Mouse (Mus musculus): ENCODE measurements around the gene Lrrc32. TPM values are rescaled to one million over a fixed set of nuclear protein-coding genes. Genes with fewer than 3 reads are reported as not detected.

Lrrc32 gene
- polyA plus RNA-seq, 1 experiment = 11.2 TPM

GRCm38 (mm10) chr7:98454397-98455120 lies 34.5 kb upstream of the Lrrc32 start:
- no peak for TF ChIP-seq CTCF (IDR thresholded peaks at IDR 0.05; ENCODE audit: extremely low read depth, insufficient read depth, insufficient read length, insufficient replicate concordance)
- no peak for TF ChIP-seq POLR2A (IDR thresholded peaks at IDR 0.05; ENCODE audit: low read depth, low read length)
- 86% methylated on average over 10 of the region's 10 CpGs for WGBS
- H3K36me3 ChIP-seq (ENCODE audit: control insufficient read depth, insufficient read depth, low read length) = no peaks in the 10 kb centered on the region
- DNase-seq (ENCODE audit: low read depth in 1 of 2, low spot score in 2 of 2) = no peak
- no peaks in the 10 kb centered on the region for H3K27me3 ChIP-seq (ENCODE audit: control insufficient read depth, insufficient read depth, low read length)
- no peaks in the 10 kb centered on the region for H3K4me1 ChIP-seq (ENCODE audit: control insufficient read depth, insufficient read depth, insufficient read length)
- no peak overlapping the region for H3K27ac ChIP-seq (ENCODE audit: insufficient read depth, low read length)
- no peak overlapping the region for H3K4me3 ChIP-seq (ENCODE audit: extremely low read depth, insufficient read depth, insufficient read length)

- H3K27ac ChIP-seq (ENCODE audit: insufficient read depth, low read length) = no peak overlapping the region
- WGBS = 78% methylated on average over 7 of the region's 7 CpGs
Measured at GRCm38 (mm10) chr7:98460319-98460718, 28.8 kb upstream of the Lrrc32 start.

GRCm38 (mm10) chr7:98469089-98469488 lies 20.0 kb upstream of the Lrrc32 start:
- no peaks in the 10 kb centered on the region for H3K36me3 ChIP-seq (ENCODE audit: control insufficient read depth, insufficient read depth, low read length)
- TF ChIP-seq CTCF (IDR thresholded peaks at IDR 0.05; ENCODE audit: extremely low read depth, insufficient read depth, insufficient read length, insufficient replicate concordance) = no peak
- no peak for TF ChIP-seq POLR2A (IDR thresholded peaks at IDR 0.05; ENCODE audit: low read depth, low read length)
- H3K27ac ChIP-seq (ENCODE audit: insufficient read depth, low read length) = no peak overlapping the region
- no peaks in the 10 kb centered on the region for H3K27me3 ChIP-seq (ENCODE audit: control insufficient read depth, insufficient read depth, low read length)
- H3K4me1 ChIP-seq (ENCODE audit: control insufficient read depth, insufficient read depth, insufficient read length) = no peaks in the 10 kb centered on the region; the same call in 1 of the 2 replicates
- H3K4me3 ChIP-seq (ENCODE audit: extremely low read depth, insufficient read depth, insufficient read length) = no peak overlapping the region
- 30% methylated on average over 3 of the region's 3 CpGs for WGBS
- no peak for DNase-seq (ENCODE audit: low read depth in 1 of 2, low spot score in 2 of 2)

More at GRCm38 (mm10) chr7:98460319-98460718, 28.8 kb upstream of the Lrrc32 start:
- H3K36me3 ChIP-seq (ENCODE audit: control insufficient read depth, insufficient read depth, low read length) = no peaks in the 10 kb centered on the region
- H3K4me1 ChIP-seq (ENCODE audit: control insufficient read depth, insufficient read depth, insufficient read length) = no peaks in the 10 kb centered on the region
- no peaks in the 10 kb centered on the region for H3K27me3 ChIP-seq (ENCODE audit: control insufficient read depth, insufficient read depth, low read length)
- no peak for TF ChIP-seq POLR2A (IDR thresholded peaks at IDR 0.05; ENCODE audit: low read depth, low read length)
- TF ChIP-seq CTCF (IDR thresholded peaks at IDR 0.05; ENCODE audit: extremely low read depth, insufficient read depth, insufficient read length, insufficient replicate concordance) = no peak
- no peak overlapping the region for H3K4me3 ChIP-seq (ENCODE audit: extremely low read depth, insufficient read depth, insufficient read length)
- no peak for DNase-seq (ENCODE audit: low read depth in 1 of 2, low spot score in 2 of 2)

- no peak for DNase-seq (ENCODE audit: low read depth in 1 of 2, low spot score in 2 of 2)
- Histone ChIP-seq H3K4me1 (ENCODE audit: control insufficient read depth, insufficient read depth, insufficient read length) (no peaks in the 10 kb centered on the region; the same call in 1 of the 2 replicates), H3K27me3 (ENCODE audit: control insufficient read depth, insufficient read depth, low read length) (no peaks in the 10 kb centered on the region), H3K4me3 (ENCODE audit: extremely low read depth, insufficient read depth, insufficient read length) (no peak overlapping the region), H3K27ac (ENCODE audit: insufficient read depth, low read length) (no peak overlapping the region), H3K36me3 (ENCODE audit: control insufficient read depth, insufficient read depth, low read length) (no peaks in the 10 kb centered on the region)
- WGBS = 78% methylated on average over 2 of the region's 2 CpGs
- TF ChIP-seq CTCF (IDR thresholded peaks at IDR 0.05; ENCODE audit: extremely low read depth, insufficient read depth, insufficient read length, insufficient replicate concordance) = no peak
Measured at GRCm38 (mm10) chr7:98472529-98472928, 16.6 kb upstream of the Lrrc32 start.

GRCm38 (mm10) chr7:98474558-98474957 lies 14.5 kb upstream of the Lrrc32 start:
- no peak overlapping the region for H3K27ac ChIP-seq (ENCODE audit: insufficient read depth, low read length)
- 88% methylated on average over 1 of the region's 1 CpGs for WGBS
- no peaks in the 10 kb centered on the region for H3K36me3 ChIP-seq (ENCODE audit: control insufficient read depth, insufficient read depth, low read length)
- H3K27me3 ChIP-seq (ENCODE audit: control insufficient read depth, insufficient read depth, low read length) = no peaks in the 10 kb centered on the region
- DNase-seq (ENCODE audit: low read depth in 1 of 2, low spot score in 2 of 2) = no peak
- no peak overlapping the region for H3K4me3 ChIP-seq (ENCODE audit: extremely low read depth, insufficient read depth, insufficient read length)
- TF ChIP-seq POLR2A (IDR thresholded peaks at IDR 0.05; ENCODE audit: low read depth, low read length) (no peak), CTCF (IDR thresholded peaks at IDR 0.05; ENCODE audit: extremely low read depth, insufficient read depth, insufficient read length, insufficient replicate concordance) (no peak)
- no peaks in the 10 kb centered on the region for H3K4me1 ChIP-seq (ENCODE audit: control insufficient read depth, insufficient read depth, insufficient read length)

- H3K27ac ChIP-seq (ENCODE audit: insufficient read depth, low read length) = no peak overlapping the region
- no peaks in the 10 kb centered on the region for H3K36me3 ChIP-seq (ENCODE audit: control insufficient read depth, insufficient read depth, low read length)
- no peak overlapping the region for H3K4me3 ChIP-seq (ENCODE audit: extremely low read depth, insufficient read depth, insufficient read length)
- H3K4me1 ChIP-seq (ENCODE audit: control insufficient read depth, insufficient read depth, insufficient read length) = no peaks in the 10 kb centered on the region
- no peak for DNase-seq (ENCODE audit: low read depth in 1 of 2, low spot score in 2 of 2)
- WGBS = 94% methylated on average over 4 of the region's 4 CpGs
- TF ChIP-seq POLR2A (IDR thresholded peaks at IDR 0.05; ENCODE audit: low read depth, low read length) (no peak), CTCF (IDR thresholded peaks at IDR 0.05; ENCODE audit: extremely low read depth, insufficient read depth, insufficient read length, insufficient replicate concordance) (no peak)
- H3K27me3 ChIP-seq (ENCODE audit: control insufficient read depth, insufficient read depth, low read length) = no peaks in the 10 kb centered on the region
Measured at GRCm38 (mm10) chr7:98477153-98477552, 11.9 kb upstream of the Lrrc32 start.

GRCm38 (mm10) chr7:98480481-98480880 lies 8.6 kb upstream of the Lrrc32 start:
- Histone ChIP-seq H3K27me3 (ENCODE audit: control insufficient read depth, insufficient read depth, low read length) (no peaks in the 10 kb centered on the region), H3K4me3 (ENCODE audit: extremely low read depth, insufficient read depth, insufficient read length) (no peak overlapping the region), H3K27ac (ENCODE audit: insufficient read depth, low read length) (no peak overlapping the region), H3K36me3 (ENCODE audit: control insufficient read depth, insufficient read depth, low read length) (no peaks in the 10 kb centered on the region), H3K4me1 (ENCODE audit: control insufficient read depth, insufficient read depth, insufficient read length) (no peaks in the 10 kb centered on the region; the same call in 1 of the 2 replicates)
- no peak for DNase-seq (ENCODE audit: low read depth in 1 of 2, low spot score in 2 of 2)
- TF ChIP-seq CTCF (IDR thresholded peaks at IDR 0.05; ENCODE audit: extremely low read depth, insufficient read depth, insufficient read length, insufficient replicate concordance) (no peak), POLR2A (IDR thresholded peaks at IDR 0.05; ENCODE audit: low read depth, low read length) (no peak)
- 81% methylated on average over 1 of the region's 1 CpGs for WGBS
